In the genomic region with DNA sequence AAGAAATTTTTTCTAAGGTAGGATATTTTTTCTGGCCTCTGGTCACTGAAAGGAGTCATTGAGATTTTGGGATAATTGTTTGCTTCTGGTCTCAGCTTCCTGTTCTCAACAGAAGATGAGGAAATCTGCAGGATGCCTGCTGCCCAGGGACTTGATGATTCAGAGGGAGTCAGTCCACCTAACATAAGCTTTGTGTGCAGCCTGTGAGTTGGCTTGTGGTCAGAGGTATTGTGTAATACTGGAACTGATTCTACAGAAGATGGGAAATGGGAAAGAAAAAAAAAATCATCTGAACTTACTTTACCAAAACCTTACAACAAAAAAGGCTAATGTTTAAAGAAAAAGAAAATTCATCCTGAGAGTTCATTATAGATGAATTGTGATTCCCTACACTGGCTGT, we compare ENCODE assay signal across 11 mouse cellular contexts. TPM values are rescaled to one million over a fixed set of nuclear protein-coding genes. Genes with fewer than 3 reads are reported as not detected.
A peak's percentile ranks its signal among the peaks of the same experiment; 100 is the strongest.
DNase-seq lines count a peak whose midpoint lies in the region; ATAC-seq lines count a peak whose summit lies in the region.
"Had no signal": no experiment of that assay in that cellular context is flagged by ENCODE, and none has a peak within 500 bp of the region (broad histone marks: within the 10 kb centered on the region; RNA-seq: fewer than 3 reads in every experiment).

No protein-coding gene starts in this region.

- intact Hi-C loops in heart, postnatal 36 days (cut with DNase I), result no loop called here

- no peaks in the 10 kb centered on the region for H3K9me3 ChIP-seq in heart, embryonic 12.5 days (replicated peaks)
- H3K9me3 ChIP-seq: heart, embryonic 15.5 days had no signal

- H3K4me1 ChIP-seq in heart, embryonic 12.5 days (replicated peaks), result no peaks in the 10 kb centered on the region
- H3K4me1 ChIP-seq: heart, embryonic 15.5 days had no signal

- ATAC-seq in heart, embryonic 12.5 days (ENCODE audit: insufficient number of reproducible peaks, low FRiP score), result no peak
- ATAC-seq: forebrain, embryonic 14.5 days had no signal

- H3K4me3 ChIP-seq in heart, embryonic 12.5 days, result no peak overlapping the region
- H3K4me3 ChIP-seq: heart, embryonic 15.5 days had no signal

- no peaks in the 10 kb centered on the region for H3K36me3 ChIP-seq in heart, embryonic 12.5 days
- H3K36me3 ChIP-seq: heart, embryonic 15.5 days had no signal

- DNase-seq in heart, adult 8-10 months (ENCODE audit: low spot score), result peak; percentile 73
- DNase-seq in NIH3T3 (ENCODE audit: low read depth), result peak; percentile 97
- peak; percentile 34 for DNase-seq in brain, adult 2 months (ENCODE audit: low read depth, low spot score)
- DNase-seq in heart, postnatal 36 days, result peak; percentile 15 to 17
- DNase-seq in cerebellum, adult 9-10 months, result no peak
- no peak for DNase-seq in left cerebral cortex, adult 11 months (ENCODE audit: low spot score)
- DNase-seq: cerebellum, adult 2 months; kidney, postnatal 14 days had no signal

- no peak overlapping the region for H3K27ac ChIP-seq in heart, embryonic 12.5 days (ENCODE audit: poor library complexity, severe bottlenecking)
- H3K27ac ChIP-seq: heart, embryonic 15.5 days had no signal

- no peaks in the 10 kb centered on the region for H3K27me3 ChIP-seq in heart, embryonic 12.5 days (replicated peaks)
- H3K27me3 ChIP-seq: heart, embryonic 15.5 days had no signal

- H3K4me2 ChIP-seq in heart, embryonic 12.5 days, result no peak overlapping the region
- H3K4me2 ChIP-seq: heart, embryonic 15.5 days had no signal

- no peak overlapping the region for H3K9ac ChIP-seq in heart, embryonic 12.5 days
- H3K9ac ChIP-seq: heart, embryonic 15.5 days had no signal

RNA-seq across cellular contexts. Expression of gene Tm4sf1, which starts 49.2 kb away (rescaled TPM):
- total RNA-seq in heart, adult 8-10 months (2022), result 10 to 100 TPM; 68.2 to 83.8 (median 76.8) TPM
- polyA plus RNA-seq in heart, embryonic 12.5 days (2016; fragmentation: Nextera tagmentation; extraction: Ambion mirVana), result 166 and 176 TPM in 2 replicates
- 10 to 100 TPM; 93.9 to 95.5 TPM for total RNA-seq in heart, postnatal 36 days (2021)

Comparison
In these comparisons a context has a peak if more than half of its experiments do, and no peak if none do; other contexts are left out.
1. DNase-seq: peak in heart, adult 8-10 months (single experiment), NIH3T3 (single experiment), brain, adult 2 months (single experiment) and heart, postnatal 36 days (2 of 2); none in cerebellum, adult 9-10 months (single experiment) and left cerebral cortex, adult 11 months (single experiment).